Mouse (Mus musculus): ENCODE measurements at regions not wholly inside any gene's neighbourhood (a gene's known extent, or its start where the extent isn't known, plus 50 kb on each side); places are given as distances from the start of the nearest gene placed in this dataset.
"Not testable (repeated sequence)": the region's sequence is repeated elsewhere in the genome, so short reads cannot be mapped to it uniquely, and the experiment has no call there.

DNA sequence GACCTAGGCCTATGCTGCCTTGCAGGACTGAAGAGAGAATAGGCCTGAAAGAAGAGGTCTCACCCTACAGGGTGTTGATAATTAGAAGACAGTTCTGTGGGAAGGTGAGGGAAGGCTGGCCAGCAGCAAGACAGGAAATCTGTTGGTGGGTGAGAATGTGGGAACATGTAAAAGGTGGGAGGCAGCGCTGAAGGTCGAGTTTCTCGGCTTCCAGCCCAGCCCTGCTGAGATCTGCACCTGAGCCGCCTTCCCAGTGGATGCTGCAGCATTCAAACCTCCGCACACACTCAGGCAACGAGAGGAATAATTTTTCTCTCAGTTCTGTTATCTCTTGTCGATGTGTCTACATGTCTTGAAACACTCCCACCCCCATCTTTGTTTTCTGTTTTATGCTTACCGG is 89.9 kb upstream of the Atp1b1 start:
- intact Hi-C loops (cut with DNase I): no loop called here

DNA sequence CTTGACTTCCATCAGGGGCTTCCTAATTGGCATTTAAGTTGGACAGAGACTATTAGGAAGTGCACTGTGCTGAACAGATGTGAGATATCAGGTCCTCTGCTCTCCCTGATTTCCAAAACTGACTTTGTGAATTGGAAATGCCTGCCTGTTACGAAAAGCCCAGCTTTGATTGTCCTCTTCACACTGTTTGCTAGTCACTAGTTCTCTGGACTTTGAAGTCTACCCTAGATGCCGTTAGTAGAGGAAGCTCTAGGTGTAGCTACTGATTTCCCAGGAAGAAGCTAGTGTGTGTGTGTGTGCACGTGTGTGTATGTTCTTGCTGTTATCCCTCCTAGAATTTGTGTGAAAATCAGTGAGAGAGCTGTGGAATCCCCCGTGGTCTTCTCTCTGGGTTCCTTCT is 87.7 kb upstream of the Atp1b1 start:
- intact Hi-C loops (cut with DNase I): no loop called here

DNA sequence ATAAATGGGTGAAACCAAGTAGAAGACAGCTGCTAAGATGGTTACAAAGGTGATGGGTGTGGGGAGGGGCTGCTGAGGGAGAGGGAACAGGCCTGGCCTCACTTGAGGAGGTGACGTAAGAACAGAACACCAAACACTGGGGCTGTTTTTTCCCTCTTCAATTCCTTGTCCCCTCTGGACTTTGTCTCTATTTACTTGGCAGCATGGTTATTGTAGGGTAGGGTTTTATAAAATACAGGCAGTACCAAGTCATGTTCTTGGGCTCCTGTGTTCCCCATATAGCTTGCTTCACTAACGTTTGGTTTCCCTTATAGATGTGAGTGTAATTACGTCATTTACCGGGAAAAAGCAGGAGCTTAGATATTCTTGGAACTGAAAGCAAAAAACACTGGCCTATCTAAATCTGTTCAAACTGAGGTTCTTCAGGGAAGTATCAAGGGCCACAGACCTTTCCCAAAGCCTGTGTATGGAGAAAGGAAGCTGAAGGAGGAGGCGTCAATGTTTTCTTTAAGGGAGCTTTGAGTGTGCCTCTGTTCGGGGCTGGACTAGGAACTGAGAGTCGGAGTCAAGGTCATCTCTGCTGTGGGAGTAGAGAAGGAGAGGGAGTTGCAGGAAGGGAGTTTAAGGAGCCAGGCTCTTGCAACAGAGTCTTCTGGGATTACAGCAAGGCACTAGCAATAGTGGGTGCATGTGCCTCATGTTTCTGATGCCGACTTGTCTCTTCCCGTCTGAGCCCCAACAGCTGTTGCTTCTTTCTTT is 85.1 kb upstream of the Atp1b1 start:
- intact Hi-C loops (cut with DNase I): no loop called here

DNA sequence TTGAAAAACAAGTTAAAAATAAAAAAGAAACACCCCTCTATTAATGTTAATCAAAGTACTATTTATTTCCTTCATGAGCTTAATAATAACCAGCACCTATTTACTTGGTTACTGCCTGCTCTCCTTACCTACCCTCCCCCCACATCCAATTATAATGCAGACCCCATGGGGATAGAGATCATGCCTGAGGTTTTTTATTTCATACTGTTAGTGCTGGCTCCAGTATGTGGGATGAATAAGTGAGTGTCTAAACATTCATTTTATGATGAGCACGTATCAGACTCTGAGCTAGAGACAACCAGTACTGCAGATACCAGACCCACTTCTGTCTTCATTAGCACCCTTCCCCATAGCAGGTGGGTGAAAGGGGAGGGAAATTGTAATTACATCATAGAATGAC is 83.6 kb upstream of the Atp1b1 start:
- intact Hi-C loops (cut with DNase I): no loop called here

DNA sequence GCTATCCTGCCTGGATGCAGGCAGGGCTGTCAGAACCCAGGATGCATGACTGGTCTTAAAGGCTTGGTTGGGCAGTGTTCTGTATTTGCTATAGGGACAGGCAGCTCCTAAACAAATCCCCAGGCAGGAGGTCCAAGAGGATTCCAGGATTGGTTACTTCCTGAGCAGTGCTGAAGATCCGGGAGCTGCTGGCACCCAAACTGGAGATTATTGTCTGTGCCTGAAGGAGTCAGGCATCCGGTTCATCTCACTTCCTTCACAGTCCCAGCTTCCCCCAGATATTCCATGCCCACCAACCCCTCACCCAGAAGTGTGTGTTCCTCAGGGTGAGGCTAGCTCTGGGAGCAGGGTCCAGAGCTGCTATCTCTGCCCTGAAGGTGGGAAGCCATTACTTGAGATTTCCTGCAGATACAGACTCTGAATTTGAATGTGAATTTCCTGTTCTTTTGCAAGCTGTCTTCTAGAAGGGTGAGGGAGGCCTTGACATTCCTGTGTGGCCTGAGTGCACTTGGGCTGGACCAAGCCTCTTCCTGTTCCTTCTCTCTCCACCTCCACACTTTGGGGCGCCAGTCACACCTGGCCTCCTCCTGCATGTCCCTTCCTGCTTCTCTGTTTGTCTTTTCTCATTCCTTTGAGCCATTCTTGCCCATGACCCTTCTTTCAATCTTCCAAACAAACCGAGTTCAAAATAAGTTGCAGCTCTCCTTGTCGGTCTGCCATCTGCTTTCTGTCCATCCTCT is 80.3 kb upstream of the Atp1b1 start:
- intact Hi-C loops (cut with DNase I): no loop called here

DNA sequence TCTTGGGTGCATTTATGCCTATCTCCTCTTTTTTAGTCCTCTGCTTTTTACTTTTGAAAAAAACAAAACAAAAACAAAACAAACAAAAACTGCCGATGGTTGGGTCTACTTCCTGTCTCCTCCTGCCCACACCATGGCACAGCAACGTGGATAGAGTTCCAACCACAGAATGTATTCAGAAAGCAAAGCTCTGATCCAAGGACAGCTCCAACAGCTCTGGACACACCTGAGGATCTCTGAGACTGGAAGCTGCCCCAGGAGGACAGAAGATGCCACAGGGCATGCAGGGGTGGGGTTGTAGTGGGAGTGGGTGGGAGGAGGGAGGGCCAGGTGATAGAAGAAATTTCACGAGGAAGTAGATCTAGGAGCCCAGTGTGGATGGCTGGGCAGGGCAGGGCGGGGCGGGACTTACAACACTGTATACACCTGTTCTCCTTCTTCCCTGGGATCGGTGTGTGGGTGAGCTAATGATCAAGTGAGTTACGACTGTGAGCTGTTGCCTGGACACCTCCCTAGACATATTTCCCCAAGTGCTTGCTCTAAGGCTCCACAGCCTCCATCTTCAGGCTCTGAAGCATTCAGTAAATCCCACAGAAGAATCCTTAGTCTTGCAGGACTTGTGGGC is 79.3 kb upstream of the Atp1b1 start:
- intact Hi-C loops (cut with DNase I): no loop called here

DNA sequence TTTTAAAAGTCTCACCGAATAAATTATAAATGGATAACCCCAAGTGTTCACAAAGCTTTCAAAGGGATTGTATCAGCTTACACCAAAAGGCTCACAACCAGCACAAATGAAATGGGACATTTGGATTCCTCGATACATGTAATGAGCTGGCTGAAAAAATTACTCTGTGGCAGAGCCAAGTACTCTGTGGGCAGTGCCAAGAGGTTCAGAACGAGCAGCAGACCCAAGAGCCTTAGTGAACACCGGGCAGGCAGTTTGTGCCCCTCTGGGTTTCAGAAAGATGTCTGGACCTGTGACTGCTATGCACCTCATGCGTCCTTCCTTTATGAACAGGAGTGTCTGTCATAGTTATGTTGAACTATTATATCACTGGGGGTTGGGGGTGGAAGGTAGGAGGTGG is 74.0 kb upstream of the Atp1b1 start:
- intact Hi-C loops (cut with DNase I): no loop called here

DNA sequence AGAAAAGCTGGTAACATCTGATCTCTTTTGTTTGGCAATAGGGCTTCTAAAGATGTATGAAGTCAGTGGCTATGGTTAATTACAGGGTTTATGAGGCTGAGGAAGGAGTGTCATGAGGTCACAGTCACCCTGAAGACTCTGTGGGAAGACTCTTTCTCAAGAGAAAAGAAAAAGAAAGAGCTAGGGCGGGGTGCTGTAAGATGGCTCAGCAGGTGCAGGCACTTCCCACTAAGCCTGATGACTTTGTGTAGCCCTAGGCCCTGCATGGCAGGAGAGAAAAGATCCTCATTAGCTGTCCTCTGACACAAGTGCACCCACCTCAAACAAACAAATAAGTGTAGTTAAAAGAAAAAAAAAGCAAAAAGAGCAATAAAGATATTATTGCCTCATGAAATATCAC is 73.6 kb upstream of the Atp1b1 start:
- intact Hi-C loops (cut with DNase I): no loop called here

DNA sequence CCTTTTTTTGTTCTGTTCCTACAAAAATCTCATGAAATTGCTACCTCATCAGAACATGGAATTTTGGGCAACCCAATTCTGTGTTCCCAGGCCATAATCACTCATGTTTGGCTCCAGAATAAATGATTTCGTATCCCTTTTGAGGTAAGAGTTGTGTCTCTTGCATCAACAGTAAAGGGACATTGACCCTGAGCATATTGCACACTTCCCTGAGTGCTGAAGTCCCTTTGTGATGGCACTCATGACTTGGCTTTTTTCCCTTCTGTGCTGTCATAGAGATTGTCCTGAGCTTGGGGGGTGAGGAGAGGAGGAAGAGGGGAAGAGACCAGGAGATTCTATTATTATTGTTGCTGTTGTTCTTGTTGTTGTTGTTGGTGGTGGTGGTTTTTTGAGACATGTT is 68.6 kb upstream of the Atp1b1 start:
- intact Hi-C loops (cut with DNase I): no loop called here

DNA sequence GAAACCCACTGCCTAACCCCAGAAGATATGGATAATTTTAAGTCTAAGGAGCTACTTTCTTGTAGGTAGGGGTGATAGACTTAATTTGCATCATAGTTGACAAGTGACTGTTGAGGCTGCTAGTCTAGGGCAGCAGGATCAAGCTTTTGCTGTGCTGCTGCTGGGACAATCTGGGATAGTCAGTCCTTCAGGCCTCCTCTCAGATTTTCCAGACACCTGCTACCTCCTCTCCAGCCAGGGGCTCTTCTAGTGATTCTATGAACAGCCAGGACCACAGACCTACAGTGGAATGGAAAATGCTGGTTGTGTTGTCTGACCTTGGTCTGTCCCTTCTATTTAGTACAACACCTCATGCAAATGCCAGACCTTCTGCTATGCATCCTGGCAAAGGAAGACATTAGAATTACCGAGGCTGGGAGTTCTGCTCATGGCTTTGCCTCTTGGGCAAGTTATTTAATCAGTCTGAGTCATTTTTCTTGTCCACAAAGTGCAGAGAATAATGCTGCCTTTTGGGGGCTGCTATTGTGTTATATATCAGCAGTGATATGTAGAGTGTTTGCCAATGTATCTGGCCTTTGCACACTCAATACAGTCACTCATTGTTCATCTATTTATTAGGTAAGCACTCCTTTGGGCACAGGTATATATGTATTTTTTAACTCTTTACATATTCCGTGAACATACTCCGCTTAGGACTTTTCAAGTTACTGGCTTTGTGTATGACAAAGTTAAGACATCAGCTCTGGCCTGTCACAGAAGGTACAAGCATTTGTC is 64.4 kb upstream of the Atp1b1 start:
- intact Hi-C loops (cut with DNase I): no loop called here

DNA sequence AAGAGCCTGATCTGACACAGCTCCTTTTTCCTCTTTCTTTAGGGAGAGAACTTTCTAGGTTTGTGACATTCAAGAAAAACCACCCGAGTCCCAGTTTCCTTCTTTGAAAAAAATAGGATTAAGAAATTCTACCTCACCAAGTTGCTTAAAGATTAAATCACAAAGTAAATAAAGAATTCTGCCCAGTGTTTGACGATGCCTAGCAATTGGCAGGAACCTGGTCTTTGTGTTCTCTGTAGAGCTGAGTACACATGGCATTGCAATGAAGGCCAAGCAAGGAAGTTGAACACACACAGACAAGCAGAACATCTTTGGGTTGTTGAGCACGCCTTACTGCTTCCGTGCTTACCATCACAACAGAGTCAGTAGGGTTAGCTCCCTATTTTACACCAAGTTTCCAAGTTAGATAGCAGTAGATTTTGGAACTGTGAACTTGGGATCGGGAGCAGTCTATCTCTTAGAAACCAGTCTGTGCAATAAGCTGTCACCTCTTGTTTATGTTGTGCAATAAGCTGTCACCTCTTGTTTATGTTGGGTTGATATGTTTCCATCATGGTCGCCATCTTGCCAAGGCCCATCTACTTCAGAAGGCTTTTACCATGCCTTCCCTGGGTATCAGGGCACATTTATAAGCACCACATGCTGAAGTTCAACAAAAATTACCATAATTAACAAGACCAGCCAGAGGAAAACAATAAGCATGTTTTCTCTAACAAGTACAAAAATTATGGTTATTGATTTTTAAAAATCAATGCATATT is 63.4 kb upstream of the Atp1b1 start:
- intact Hi-C loops (cut with DNase I): no loop called here

DNA sequence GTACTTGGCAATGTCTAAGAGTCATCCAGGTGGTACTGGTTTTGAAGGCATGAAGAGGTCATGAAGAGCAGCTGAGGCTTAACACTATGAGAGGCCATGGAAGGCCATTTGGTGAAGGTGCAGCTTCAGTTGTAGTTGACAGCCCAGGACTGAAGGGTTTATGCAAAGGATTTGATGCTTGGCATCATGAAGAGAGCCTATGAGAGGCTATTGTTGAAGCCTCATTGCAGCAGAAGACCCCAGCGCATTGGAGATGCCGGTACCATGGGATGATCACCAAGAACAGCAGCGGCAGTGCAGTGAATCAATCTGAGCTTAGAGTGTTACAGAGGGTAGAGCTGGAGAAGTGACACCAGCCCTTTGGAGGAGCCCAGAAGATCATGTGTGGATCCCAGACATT is 60.7 kb upstream of the Atp1b1 start:
- intact Hi-C loops (cut with DNase I): no loop called here

DNA sequence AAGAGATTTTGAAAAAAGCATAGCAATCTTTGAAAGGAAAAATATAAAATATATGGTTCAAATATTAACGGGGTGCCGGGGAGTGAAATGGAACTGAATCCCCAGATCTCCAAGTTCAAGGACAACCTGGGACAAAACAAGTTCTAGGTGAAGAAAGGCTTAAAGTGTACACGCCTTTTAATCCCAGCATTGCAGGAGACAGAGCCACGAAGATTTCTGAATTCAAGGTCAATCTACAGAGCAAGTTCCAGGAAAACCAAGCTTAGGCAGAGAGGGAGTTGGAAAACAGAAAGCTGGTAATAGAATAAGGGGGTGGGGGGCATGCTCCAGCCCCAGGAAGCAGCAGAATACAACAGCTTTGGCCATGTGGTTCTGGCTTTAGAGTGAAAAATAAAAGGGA is 60.2 kb upstream of the Atp1b1 start:
- intact Hi-C loops (cut with DNase I): no loop called here

DNA sequence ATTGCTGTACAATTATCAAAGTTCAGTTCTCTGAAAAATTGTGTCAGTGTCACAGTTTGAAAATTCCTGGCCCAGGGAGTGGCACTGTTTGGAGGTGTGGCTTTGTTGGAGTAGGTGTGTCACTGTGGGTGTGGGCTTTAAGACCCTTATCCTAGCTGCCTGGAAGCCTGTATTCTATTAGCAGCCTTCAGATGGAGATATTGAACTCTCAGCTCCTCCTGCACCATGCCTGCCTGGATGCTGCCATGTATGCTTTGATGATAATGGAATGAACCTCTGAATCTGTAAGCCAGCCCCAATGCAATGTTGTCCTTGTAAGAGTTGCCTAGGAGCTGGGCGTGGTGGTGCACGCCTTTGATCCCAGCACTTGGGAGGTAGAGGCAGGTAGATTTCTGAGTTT is 59.2 kb upstream of the Atp1b1 start:
- intact Hi-C loops (cut with DNase I): not testable (repeated sequence)

DNA sequence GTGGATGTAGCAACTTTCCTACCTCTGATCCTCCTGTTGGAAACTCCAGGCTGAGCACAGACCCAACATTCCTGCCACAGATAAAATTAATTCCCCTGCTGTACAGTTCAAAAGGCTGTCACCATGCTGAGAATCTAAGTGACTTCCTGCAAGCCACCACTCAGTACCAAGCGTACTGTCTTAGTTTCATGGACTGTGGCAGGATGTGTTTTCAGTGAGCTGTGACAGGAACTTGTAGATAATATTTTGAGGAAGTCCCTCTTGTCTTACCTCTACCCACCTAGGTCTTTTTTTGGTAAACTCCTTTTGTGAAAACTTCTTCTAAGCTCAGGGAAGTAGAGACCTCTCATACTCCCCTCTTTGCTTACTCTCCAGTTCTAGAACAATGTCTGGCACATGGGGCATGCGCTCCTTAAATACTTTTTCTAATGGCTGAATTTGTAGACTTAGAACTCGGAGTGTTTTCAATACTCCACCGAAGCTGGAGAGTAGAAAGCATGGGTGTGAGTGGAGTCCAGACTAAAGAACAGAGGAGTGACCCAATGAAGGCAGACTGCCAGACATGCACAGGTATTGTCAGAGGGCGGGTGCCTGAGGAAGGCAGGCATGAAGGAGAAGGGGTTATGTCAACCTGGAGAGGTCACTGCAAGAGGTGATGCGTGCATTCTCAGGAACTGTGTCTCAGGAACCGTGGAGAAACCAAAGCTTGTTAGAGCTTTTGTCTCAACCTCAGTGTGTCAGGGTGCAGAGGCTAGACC is 53.7 kb upstream of the Atp1b1 start:
- intact Hi-C loops (cut with DNase I): no loop called here

DNA sequence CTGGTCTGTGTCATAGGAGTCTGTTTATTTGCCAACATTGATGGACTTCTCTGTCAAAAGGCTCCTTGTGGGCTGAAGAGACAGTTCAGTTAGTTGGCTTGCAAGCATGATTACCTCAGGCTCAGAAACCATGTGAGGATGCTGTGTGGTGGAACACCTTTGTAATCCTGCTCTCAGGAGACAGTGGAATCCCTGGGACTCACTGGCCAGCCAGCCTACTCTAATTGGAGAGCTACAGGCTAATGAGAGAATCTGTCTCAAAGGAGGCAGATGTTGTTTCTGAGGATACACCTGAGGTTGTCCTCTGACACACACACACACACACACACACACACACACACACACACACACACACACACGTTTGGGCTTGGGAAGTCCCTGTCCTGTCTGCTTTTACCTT is 51.1 kb upstream of the Atp1b1 start:
- intact Hi-C loops (cut with DNase I): no loop called here

DNA sequence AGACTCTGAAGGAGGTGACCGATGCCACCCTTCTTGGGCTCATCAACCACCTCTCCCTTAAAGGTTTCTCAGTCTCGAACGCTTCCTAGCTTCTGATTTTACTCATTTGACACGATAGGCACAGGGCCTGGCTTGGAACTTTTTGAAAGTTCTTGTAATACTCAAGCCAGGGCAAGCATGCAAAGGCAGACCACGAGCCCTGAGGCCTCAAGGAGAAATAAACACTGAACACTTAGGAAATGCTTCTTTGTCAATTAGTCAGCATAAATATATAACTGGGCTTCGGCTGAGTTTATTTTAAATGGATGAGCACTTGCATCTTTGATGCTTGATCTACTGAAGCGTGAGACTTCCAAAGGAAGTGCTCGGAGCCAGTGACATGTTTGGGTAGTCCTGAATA is 50.4 kb upstream of the Atp1b1 start:
- intact Hi-C loops (cut with DNase I): no loop called here

DNA sequence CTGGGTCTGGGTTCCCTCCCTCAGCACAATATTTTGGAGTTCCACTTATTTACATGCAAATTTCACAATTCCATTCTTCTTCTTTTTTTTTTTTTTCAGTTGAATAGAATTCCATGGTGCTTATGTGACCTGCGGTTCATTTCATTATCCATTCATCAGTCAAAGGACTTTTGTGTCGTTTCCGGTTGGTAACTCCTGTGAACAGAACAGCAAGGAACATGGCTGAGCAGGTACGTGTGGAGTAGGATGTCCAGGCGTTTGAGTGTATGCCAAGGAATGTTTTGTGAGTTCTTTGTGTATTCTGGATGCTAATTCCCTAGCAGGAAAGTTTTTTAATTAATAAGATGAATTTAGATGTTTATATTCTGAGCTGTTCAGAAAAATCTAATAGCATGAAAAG is 50.0 kb upstream of the Atp1b1 start:
- intact Hi-C loops (cut with DNase I): no loop called here
